Mouse (Mus musculus): ENCODE data around the gene Ank. TPM values are rescaled to one million over a fixed set of nuclear protein-coding genes. Genes with fewer than 3 reads are reported as not detected.
A peak's percentile ranks its signal among the peaks of the same experiment; 100 is the strongest.

The Ank gene
- total RNA-seq, 2 experiments from 2014 or later: 160 TPM

- no peak for DNase-seq (ENCODE audit: low spot score in 2 of 2)
Observed at GRCm38 (mm10) chr15:27506893-27507596, 40.6 kb downstream of the Ank start.

GRCm38 (mm10) chr15:27508169-27508568 lies 41.7 kb downstream of the Ank start:
- Histone ChIP-seq H3K4me3 (no peak overlapping the region), H3K27ac (peak overlapping the region; percentile 33; the same call in 1 of the 2 replicates)
- DNase-seq (ENCODE audit: low spot score in 2 of 2): no peak
- no peak for TF ChIP-seq CTCF (conservative IDR thresholded peaks at IDR 0.05)

More at GRCm38 (mm10) chr15:27506893-27507596, 40.6 kb downstream of the Ank start:
- Histone ChIP-seq H3K4me3 (no peak overlapping the region), H3K27ac (0 out of 2 replicates have a peak overlapping the region, but pooled peaks have one; percentile 18)
- no peak for TF ChIP-seq CTCF (conservative IDR thresholded peaks at IDR 0.05)

DNA sequence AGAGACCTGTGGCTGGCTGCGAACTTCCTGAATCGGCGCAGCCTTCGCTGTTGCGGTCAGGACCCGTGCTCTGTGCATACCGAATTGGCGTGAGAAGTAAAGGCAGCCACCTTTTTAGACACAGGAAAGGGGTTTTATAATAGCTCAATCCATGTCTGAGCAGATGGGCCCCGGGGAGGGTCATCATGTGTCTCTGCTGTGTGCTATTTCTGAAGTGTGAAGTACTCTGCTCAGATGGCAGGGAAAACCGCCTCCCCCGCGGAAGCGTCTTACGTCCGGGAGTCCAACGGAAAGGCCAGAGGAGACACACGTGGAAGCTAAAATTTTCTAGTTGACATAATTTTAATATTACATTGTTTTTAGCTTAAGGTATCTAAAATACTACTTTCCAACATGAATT lies 42.5 kb downstream of the Ank start:
- no peak overlapping the region for H3K4me3 ChIP-seq
- H3K27ac ChIP-seq: peak overlapping the region; percentile 33; the same call in 1 of the 2 replicates
- TF ChIP-seq CTCF (conservative IDR thresholded peaks at IDR 0.05): no peak
- no peak for DNase-seq (ENCODE audit: low spot score in 2 of 2)

- TF ChIP-seq CTCF (conservative IDR thresholded peaks at IDR 0.05): no peak
- Histone ChIP-seq H3K27ac (peak overlapping the region; percentile 54), H3K4me3 (no peak overlapping the region)
- DNase-seq (ENCODE audit: low spot score in 2 of 2): no peak
Observed at GRCm38 (mm10) chr15:27516927-27517326, 50.5 kb downstream of the Ank start.

GRCm38 (mm10) chr15:27518026-27518425 lies 51.5 kb downstream of the Ank start:
- H3K27ac ChIP-seq: peak overlapping the region; percentile 54
- H3K4me3 ChIP-seq: no peak overlapping the region
- no peak for DNase-seq (ENCODE audit: low spot score in 2 of 2)
- no peak for TF ChIP-seq CTCF (conservative IDR thresholded peaks at IDR 0.05)

DNA sequence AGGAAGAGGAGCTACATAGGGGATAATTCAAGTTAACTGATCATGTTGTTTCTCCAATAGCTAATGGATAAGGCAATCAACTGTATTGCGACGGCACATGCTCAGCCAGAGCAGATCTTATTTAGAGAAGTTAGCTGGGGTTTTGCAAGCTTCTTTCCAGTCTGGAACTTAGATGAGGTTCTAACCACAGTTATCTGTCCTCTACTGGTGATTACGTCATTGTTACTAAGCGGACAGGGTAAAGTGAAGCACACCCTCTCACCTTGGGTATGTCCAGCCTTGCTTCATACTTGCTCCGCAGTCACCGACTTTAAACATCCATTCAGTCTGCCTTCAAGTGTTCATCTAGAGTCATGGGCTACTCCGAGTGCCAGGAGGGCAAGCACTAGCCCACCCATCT lies 53.4 kb downstream of the Ank start:
- DNase-seq (ENCODE audit: low spot score in 2 of 2): no peak
- Histone ChIP-seq H3K27ac (no peak overlapping the region), H3K4me3 (no peak overlapping the region)
- TF ChIP-seq CTCF (conservative IDR thresholded peaks at IDR 0.05): no peak

DNA sequence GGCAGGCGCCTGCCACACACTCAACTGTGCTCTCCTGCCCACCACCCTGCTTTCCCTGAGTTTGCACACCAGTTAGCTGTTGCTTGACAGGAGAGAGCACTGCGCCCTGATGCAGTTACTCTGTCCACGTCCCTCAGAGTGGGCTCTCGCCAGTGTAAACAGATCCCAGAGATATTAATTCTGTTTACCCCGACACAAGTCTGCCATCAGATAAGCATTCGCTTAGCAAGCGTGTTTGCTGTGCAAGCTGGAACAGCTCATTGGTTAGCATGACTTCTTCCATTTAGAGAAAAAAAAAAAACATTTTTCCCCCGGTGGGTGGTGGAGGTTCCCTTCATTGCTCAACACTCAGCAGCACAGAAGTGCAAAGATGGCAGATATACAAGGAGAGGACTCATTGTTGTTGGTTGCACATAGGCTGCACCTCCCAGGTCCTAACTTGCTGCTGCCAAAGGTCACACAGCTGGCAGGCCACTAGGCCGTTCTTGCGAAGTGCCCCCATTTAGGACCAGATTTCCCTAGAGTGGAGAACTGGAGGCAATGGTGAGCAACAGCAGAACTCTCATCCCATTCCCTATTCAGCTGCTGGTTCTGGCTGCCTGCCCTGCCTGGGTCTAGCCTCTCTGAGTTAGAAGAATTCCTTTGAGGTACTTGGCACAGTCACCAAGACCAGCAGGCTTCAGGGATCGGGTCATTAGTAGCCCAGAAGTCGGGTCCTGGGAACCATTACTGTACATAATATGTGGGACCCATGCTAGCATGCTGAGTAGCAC lies 58.9 kb downstream of the Ank start:
- no peak for TF ChIP-seq CTCF (conservative IDR thresholded peaks at IDR 0.05)
- peak overlapping the region; percentile 36 for H3K27ac ChIP-seq
- peak in 1 of 2 experiments; percentile 37 for DNase-seq (ENCODE audit: low spot score in 2 of 2)
- H3K4me3 ChIP-seq: no peak overlapping the region

- no peak for DNase-seq (ENCODE audit: low spot score in 2 of 2)
- no peak for TF ChIP-seq CTCF (conservative IDR thresholded peaks at IDR 0.05)
- Histone ChIP-seq H3K27ac (no peak overlapping the region), H3K4me3 (no peak overlapping the region)
Observed at GRCm38 (mm10) chr15:27528896-27529295, 62.4 kb downstream of the Ank start.

- H3K27ac ChIP-seq: peak overlapping the region; percentile 8; the same call in 1 of the 2 replicates
- no peak for DNase-seq (ENCODE audit: low spot score in 2 of 2)
- TF ChIP-seq CTCF (conservative IDR thresholded peaks at IDR 0.05): no peak
- H3K4me3 ChIP-seq: no peak overlapping the region
Observed at GRCm38 (mm10) chr15:27530023-27530422, 63.5 kb downstream of the Ank start.

DNA sequence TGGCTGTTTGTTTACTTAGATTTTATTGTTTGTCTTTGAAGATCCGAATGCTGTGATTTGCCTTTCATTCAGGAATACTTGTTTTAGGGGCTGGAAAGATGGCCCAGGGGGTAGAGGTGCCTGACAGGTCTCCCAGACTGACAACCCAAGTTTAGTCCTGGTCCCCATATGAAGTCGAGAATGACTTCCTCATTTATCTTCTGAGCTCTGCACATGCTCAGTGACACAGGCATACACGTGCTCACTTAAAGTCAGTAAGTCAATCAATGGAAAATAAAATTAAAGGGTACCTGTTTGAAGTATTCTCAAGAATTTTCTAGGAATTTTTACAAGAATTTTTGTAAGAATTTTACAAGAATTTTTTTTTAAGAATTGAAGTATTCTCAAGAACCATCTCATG lies 66.6 kb downstream of the Ank start:
- DNase-seq (ENCODE audit: low spot score in 2 of 2): no peak
- TF ChIP-seq CTCF (conservative IDR thresholded peaks at IDR 0.05): no peak
- Histone ChIP-seq H3K27ac (peak overlapping the region; percentile 15; the same call in 1 of the 2 replicates), H3K4me3 (no peak overlapping the region)

DNA sequence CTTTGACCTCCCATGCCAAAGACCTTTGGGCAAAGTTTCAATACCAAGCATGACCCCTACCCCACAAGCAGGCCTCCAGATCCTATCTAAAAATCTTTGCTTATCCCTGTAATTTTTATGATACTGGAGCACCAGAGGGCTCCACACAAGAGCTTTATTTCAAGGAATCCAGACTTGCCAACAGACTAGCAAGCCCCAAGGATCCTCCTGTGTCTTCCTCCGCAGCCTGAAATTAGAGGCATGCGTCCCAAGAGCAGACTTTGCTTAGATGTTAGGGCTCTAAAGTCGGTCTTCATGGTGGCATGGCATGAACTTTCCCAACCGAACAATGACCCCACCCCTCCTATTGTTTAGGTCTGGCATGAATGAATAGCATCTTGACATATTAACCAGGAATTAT lies 69.2 kb downstream of the Ank start:
- TF ChIP-seq CTCF (conservative IDR thresholded peaks at IDR 0.05): no peak; the same call in 1 of the 2 replicates
- DNase-seq (ENCODE audit: low spot score in 2 of 2): no peak
- H3K27ac ChIP-seq: peak overlapping the region; percentile 92
- H3K4me3 ChIP-seq: no peak overlapping the region

DNA sequence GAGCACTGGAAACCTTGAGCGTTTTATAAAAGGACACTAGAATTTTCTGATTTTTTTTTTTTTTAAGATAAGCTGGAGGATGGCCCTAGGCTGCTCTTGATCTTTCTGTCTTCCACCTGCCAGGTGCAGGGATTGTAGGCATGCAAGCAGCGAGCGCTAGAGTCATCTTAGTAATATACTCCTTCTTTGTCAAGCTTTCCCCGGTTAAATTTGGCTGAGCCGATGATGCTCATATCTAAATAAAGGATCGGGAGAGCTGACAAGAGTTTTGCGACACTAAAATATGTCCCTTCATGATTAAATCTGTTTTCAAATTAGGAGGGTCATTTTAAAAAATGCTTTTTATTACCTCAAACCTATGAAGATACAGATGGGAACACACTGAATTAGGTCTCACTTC lies 69.7 kb downstream of the Ank start:
- no peak for DNase-seq (ENCODE audit: low spot score in 2 of 2)
- peak overlapping the region; percentile 92 for H3K27ac ChIP-seq
- no peak for TF ChIP-seq CTCF (conservative IDR thresholded peaks at IDR 0.05)

GRCm38 (mm10) chr15:27536771-27537170 lies 70.3 kb downstream of the Ank start:
- H3K27ac ChIP-seq: peak overlapping the region; percentile 92
- peak in 1 of 2 experiments; percentile 71 for DNase-seq (ENCODE audit: low spot score in 2 of 2)
- no peak overlapping the region; the same call in 1 of the 2 replicates for H3K4me3 ChIP-seq
- no peak for TF ChIP-seq CTCF (conservative IDR thresholded peaks at IDR 0.05)

More for the DNA sequence above, 69.7 kb downstream of the Ank start:
- H3K4me3 ChIP-seq: no peak overlapping the region

Measured in layer of hippocampus, adult 2 months (tissue).